Comparison of ENCODE assay signal across 14 mouse cellular contexts in the genomic region with DNA sequence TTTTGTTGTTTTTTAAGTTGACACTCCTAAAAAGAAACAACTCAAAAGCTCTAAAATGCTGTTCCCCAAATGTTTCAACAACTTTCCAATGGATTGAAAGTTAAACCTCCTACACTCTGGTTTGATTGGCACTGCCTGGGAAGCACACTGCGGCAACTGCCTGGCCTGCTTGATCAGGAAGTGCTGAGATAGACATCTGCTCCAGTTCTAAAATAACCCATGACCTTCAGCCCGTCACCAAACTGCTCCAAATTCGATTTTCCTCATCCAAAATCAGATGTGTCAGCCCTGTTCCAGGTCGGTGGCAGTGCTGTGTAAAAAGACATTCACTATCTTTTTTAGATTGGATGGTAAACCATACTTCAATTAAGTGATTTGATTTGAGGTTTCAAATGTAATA.
DNase-seq lines count a peak whose midpoint lies in the region; TF ChIP-seq lines count a peak whose summit lies in the region.
"Had no signal": no experiment of that assay in that cellular context is flagged by ENCODE, and none has a peak within 500 bp of the region (broad histone marks: within the 10 kb centered on the region; RNA-seq: fewer than 3 reads in every experiment).

No protein-coding gene starts in this region.

- 57% methylated on average over 4 of the region's 4 CpGs for WGBS in embryonic facial prominence, embryonic 10.5 days

- H3K4me1 ChIP-seq in embryonic facial prominence, embryonic 10.5 days = peaks cover 18% of the 10 kb centered on the region

- TF ChIP-seq CTCF in gastrocnemius, adult 2 months (IDR thresholded peaks at IDR 0.05) = no peak

- intact Hi-C loops in gastrocnemius, adult 2 months (cut with DNase I) = no loop called here
- intact Hi-C loops in gastrocnemius, postnatal 36 days (cut with DNase I) = no loop called here

- peak; percentile 30 to 70 for DNase-seq in adrenal gland, adult (ENCODE audit: inconsistent age in 2 of 2, low spot score in 1 of 2)
- DNase-seq in adrenal gland, postnatal 4 days (ENCODE audit: low spot score in 2 of 2) = no peak
- DNase-seq in gastrocnemius, adult 2 months = no peak
- no peak for DNase-seq in gastrocnemius, postnatal 36 days
- DNase-seq in 416B (ENCODE audit: low read depth) = peak; percentile 66
- DNase-seq in embryonic facial prominence, embryonic 10.5 days (ENCODE audit: low spot score) = peak; percentile 34
- DNase-seq in urinary bladder, adult 2 months (ENCODE audit: low spot score) = no peak
- DNase-seq in B cell, adult 2 months = no peak
- DNase-seq: gastrocnemius, postnatal 10 days; heart, postnatal 14 days; kidney, postnatal 25 days; liver, embryonic 13.5 days; right cerebral cortex, postnatal 4 days had no signal

- H3K4me3 ChIP-seq in gastrocnemius, adult 2 months = peak overlapping the region; percentile 51
- H3K4me3 ChIP-seq in embryonic facial prominence, embryonic 10.5 days = no peak overlapping the region
- H3K4me3 ChIP-seq: liver, embryonic 13.5 days had no signal

- peak overlapping the region; percentile 51 for H3K27ac ChIP-seq in gastrocnemius, adult 2 months
- no peak overlapping the region for H3K27ac ChIP-seq in embryonic facial prominence, embryonic 10.5 days (replicated peaks)
- H3K27ac ChIP-seq: liver, embryonic 13.5 days; macrophage had no signal

- H3K27me3 ChIP-seq in embryonic facial prominence, embryonic 10.5 days (replicated peaks; ENCODE audit: low read depth, poor library complexity, severe bottlenecking) = no peaks in the 10 kb centered on the region
- H3K27me3 ChIP-seq: liver, embryonic 13.5 days had no signal

- no peaks in the 10 kb centered on the region for H3K9me3 ChIP-seq in embryonic facial prominence, embryonic 10.5 days
- H3K9me3 ChIP-seq: liver, embryonic 13.5 days had no signal

- H3K36me3 ChIP-seq in embryonic facial prominence, embryonic 10.5 days (replicated peaks) = no peaks in the 10 kb centered on the region
- H3K36me3 ChIP-seq: liver, embryonic 13.5 days had no signal

Comparison
In these comparisons a context has a peak if more than half of its experiments do, and no peak if none do; other contexts are left out.
1. DNase-seq: peak in adrenal gland, adult (2 of 2), 416B (single experiment) and embryonic facial prominence, embryonic 10.5 days (single experiment); none in adrenal gland, postnatal 4 days (0 of 2), gastrocnemius, adult 2 months (single experiment), gastrocnemius, postnatal 36 days (0 of 2), urinary bladder, adult 2 months (single experiment) and B cell, adult 2 months (0 of 2).